Mouse (Mus musculus): ENCODE results near the gene Upf3a. TPM values are rescaled to one million over a fixed set of nuclear protein-coding genes. Genes with fewer than 3 reads are reported as not detected.
"Not testable (repeated sequence)": the region's sequence is repeated elsewhere in the genome, so short reads cannot be mapped to it uniquely, and the experiment has no call there.

Gene Upf3a
- 44.3 and 45.8 TPM in 2 replicates for polyA plus RNA-seq (2015; fragmentation: Nextera tagmentation; extraction: Ambion mirVana)

GRCm38 (mm10) chr8:13785250-13785763, at the start of gene Upf3a:
Gene Upf3a, plus strand, starts transcription at chr8:13785615.
- Histone ChIP-seq H3K4me2 (replicated peaks; ENCODE audit: low read depth, low read length) (peak within 1 kb of the TSS; percentile 56), H3K4me1 (ENCODE audit: insufficient read depth, low read length) (peaks cover 9% of the 10 kb centered on the region), H3K4me3 (ENCODE audit: low read length) (peak within 1 kb of the TSS; percentile 69), H3K9ac (replicated peaks; ENCODE audit: low read length) (peak within 1 kb of the TSS; percentile 98), H3K36me3 (ENCODE audit: insufficient read depth, low read length) (peaks cover 31% of the 10 kb centered on the region), H3K27ac (ENCODE audit: low read length) (peak within 1 kb of the TSS; percentile 97), H3K27me3 (ENCODE audit: insufficient read depth, low read length) (no peaks in the 10 kb centered on the region), H3K9me3 (ENCODE audit: low read length) (no peaks in the 10 kb centered on the region)
- under 1% methylated on average over 46 of the region's 47 CpGs for WGBS
- ATAC-seq (ENCODE audit: low FRiP score, low TSS enrichment), result peak; percentile 95

DNA sequence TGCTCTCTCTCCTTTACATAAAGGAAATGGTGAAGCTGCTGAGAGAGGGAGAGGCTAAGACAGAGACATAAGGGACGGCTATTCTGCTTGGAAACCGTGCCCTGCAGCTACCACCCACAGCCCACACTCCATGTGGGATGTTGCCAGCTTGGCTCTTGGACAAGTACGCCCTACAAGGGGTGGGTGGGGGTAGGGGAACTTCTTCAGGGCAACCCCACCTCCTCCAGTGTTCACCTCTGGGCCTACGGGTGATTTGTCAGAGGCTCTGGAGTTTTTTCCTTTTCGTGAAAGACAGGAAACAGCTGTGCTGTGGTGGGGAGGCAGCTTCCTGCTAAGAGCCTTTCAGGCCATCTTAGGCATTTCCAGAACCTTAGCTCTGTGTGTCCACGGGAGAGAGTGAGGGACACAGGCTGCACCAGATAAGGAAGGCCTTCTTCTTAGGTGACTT, 45.1 kb upstream of the Upf3a start:
- 5% methylated on average over 6 of the region's 6 CpGs for WGBS
- ATAC-seq (ENCODE audit: low FRiP score, low TSS enrichment), result peak; percentile 84

DNA sequence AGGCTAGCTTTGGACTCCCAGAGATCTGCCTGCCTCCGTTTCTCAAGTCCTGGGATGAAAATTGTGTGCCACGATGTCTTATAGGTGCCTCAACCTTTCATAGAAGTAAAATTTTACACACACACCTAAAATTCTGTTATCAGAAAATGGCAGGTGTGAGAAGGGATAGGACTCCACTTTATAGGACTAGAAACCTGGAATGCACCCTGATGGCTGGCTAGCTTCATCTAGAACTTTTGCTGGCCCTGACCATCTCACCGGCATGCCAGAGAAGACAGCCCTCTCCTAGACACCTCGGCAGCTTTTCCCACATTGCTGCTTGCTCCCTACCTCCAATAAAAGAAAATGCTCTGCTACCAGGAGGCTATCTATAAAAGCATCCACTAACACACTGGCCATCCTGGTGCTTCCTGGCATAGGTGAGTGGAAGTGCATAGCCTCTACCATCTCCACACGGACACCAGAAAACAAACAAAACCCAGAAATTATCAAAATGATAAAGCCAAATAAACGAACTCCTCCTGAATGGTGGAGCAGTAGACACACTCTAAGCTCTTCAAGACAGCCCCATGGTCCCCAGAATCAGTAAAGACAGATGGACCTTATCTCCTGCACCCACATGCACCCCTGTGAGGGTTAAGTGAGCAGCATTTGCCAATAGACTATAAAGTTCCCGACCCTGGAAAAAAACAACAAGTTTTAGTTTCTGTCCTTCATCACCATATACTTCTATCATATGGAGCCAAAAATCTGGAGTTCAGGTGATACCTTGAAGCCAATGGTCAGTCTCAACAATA, 44.4 kb upstream of the Upf3a start:
- Histone ChIP-seq H3K4me1 (ENCODE audit: insufficient read depth, low read length) (peaks cover 13% of the 10 kb centered on the region; the same call in 1 of the 2 replicates), H3K9me3 (ENCODE audit: low read length) (no peaks in the 10 kb centered on the region), H3K27ac (ENCODE audit: low read length) (peak overlapping the region; percentile 87), H3K27me3 (ENCODE audit: insufficient read depth, low read length) (no peaks in the 10 kb centered on the region), H3K36me3 (ENCODE audit: insufficient read depth, low read length) (no peaks in the 10 kb centered on the region), H3K4me2 (replicated peaks; ENCODE audit: low read depth, low read length) (peak overlapping the region; percentile 36), H3K9ac (replicated peaks; ENCODE audit: low read length) (no peak overlapping the region), H3K4me3 (ENCODE audit: low read length) (no peak overlapping the region)
- WGBS, result 75% methylated on average over 7 of the region's 7 CpGs
- ATAC-seq (ENCODE audit: low FRiP score, low TSS enrichment), result no peak

More for the DNA sequence above, 45.1 kb upstream of the Upf3a start:
- H3K36me3 ChIP-seq (ENCODE audit: insufficient read depth, low read length), result no peaks in the 10 kb centered on the region
- H3K27me3 ChIP-seq (ENCODE audit: insufficient read depth, low read length), result no peaks in the 10 kb centered on the region
- peak overlapping the region; percentile 87 for H3K27ac ChIP-seq (ENCODE audit: low read length)
- H3K4me1 ChIP-seq (ENCODE audit: insufficient read depth, low read length), result peaks cover 9% of the 10 kb centered on the region; the same call in 1 of the 2 replicates
- peak overlapping the region; percentile 26; the same call in 1 of the 2 replicates for H3K9ac ChIP-seq (replicated peaks; ENCODE audit: low read length)
- H3K4me3 ChIP-seq (ENCODE audit: low read length), result no peak overlapping the region
- no peaks in the 10 kb centered on the region for H3K9me3 ChIP-seq (ENCODE audit: low read length)
- peak overlapping the region; percentile 36 for H3K4me2 ChIP-seq (replicated peaks; ENCODE audit: low read depth, low read length)

GRCm38 (mm10) chr8:13746212-13746611, 39.2 kb upstream of the Upf3a start:
- ATAC-seq (ENCODE audit: low FRiP score, low TSS enrichment); H3K36me3 ChIP-seq (ENCODE audit: insufficient read depth, low read length); H3K27ac ChIP-seq (ENCODE audit: low read length); H3K4me2 ChIP-seq (replicated peaks; ENCODE audit: low read depth, low read length); H3K9ac ChIP-seq (replicated peaks; ENCODE audit: low read length); H3K27me3 ChIP-seq (ENCODE audit: insufficient read depth, low read length); H3K4me3 ChIP-seq (ENCODE audit: low read length); H3K9me3 ChIP-seq (ENCODE audit: low read length): not testable (repeated sequence)
- WGBS, result 89% methylated on average over 5 of the region's 6 CpGs
- H3K4me1 ChIP-seq (ENCODE audit: insufficient read depth, low read length), result peaks cover 16% of the 10 kb centered on the region

DNA sequence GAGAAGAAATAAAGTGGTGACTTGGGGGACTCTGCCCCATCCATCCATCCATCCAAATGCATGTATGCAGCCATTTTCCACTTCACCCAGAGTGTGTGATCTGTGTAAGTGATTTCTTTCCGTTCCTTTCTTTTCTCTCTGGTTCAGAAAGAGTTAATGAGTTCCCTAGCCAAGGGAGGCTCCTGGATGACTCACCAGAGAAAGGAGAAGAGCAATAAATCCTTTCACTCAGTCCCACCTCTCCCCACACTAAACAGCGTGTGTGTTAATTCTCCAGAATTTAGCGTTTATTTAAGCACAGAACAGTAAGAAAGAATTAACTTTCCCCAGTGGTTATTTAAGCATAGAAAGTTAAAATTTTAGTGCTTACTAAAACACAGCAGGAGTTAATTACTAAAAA, 37.8 kb upstream of the Upf3a start:
- H3K4me1 ChIP-seq (ENCODE audit: insufficient read depth, low read length), result peaks cover 16% of the 10 kb centered on the region
- H3K4me2 ChIP-seq (replicated peaks; ENCODE audit: low read depth, low read length), result 0 out of 2 replicates have a peak overlapping the region, but pooled peaks have one; percentile 3
- no peak overlapping the region; the same call in 1 of the 2 replicates for H3K9ac ChIP-seq (replicated peaks; ENCODE audit: low read length)
- peak; percentile 65; the same call in 1 of the 2 replicates for ATAC-seq (ENCODE audit: low FRiP score, low TSS enrichment)
- H3K27ac ChIP-seq (ENCODE audit: low read length), result no peak overlapping the region
- 4% methylated on average over 3 of the region's 3 CpGs for WGBS
- no peaks in the 10 kb centered on the region for H3K36me3 ChIP-seq (ENCODE audit: insufficient read depth, low read length)
- no peaks in the 10 kb centered on the region for H3K27me3 ChIP-seq (ENCODE audit: insufficient read depth, low read length)
- no peaks in the 10 kb centered on the region for H3K9me3 ChIP-seq (ENCODE audit: low read length)
- no peak overlapping the region for H3K4me3 ChIP-seq (ENCODE audit: low read length)

DNA sequence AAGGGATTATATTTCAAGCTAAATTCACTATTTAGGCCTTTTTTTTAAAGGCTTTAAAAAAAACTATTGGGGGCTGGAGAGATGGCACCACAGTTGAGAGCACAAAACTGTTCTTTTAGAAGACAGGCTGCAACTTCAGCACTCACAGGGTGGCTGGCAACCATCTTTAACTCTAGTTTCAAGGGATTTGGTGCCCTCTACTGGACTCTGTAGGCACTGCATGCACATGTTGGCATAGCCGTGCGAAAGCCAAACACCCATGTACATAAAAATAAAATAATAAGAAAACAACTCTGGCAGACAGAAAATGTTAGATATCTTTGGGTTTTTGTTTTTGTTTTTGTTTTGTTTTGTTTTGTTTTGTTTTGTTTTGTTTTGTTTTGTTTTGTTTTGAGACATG, 31.7 kb upstream of the Upf3a start:
- Histone ChIP-seq H3K9ac (replicated peaks; ENCODE audit: low read length) (no peak overlapping the region), H3K4me1 (ENCODE audit: insufficient read depth, low read length) (peaks cover 7% of the 10 kb centered on the region), H3K27ac (ENCODE audit: low read length) (no peak overlapping the region), H3K27me3 (ENCODE audit: insufficient read depth, low read length) (no peaks in the 10 kb centered on the region), H3K9me3 (ENCODE audit: low read length) (no peaks in the 10 kb centered on the region), H3K36me3 (ENCODE audit: insufficient read depth, low read length) (no peaks in the 10 kb centered on the region), H3K4me2 (replicated peaks; ENCODE audit: low read depth, low read length) (no peak overlapping the region), H3K4me3 (ENCODE audit: low read length) (no peak overlapping the region)
- no peak for ATAC-seq (ENCODE audit: low FRiP score, low TSS enrichment)
- WGBS, result 22% methylated on average over 2 of the region's 2 CpGs

DNA sequence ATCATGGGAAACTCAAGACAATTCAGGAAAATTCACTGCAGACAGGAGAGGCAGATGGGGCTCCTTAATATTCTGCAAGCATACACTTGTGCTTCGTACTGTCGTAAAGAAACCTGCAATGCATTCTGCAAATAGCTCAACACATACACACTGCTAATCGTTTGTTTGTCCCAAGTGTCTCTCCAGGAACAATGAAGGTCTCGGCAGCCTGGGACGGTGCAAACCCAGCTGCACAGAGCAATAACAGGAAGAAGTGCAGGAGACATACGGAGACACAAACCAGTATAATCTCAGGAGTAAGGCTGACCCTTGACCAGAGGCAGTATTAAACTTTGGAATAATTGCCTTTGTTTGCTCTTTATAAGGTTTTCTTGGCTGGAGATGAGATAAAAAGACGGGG, 28.9 kb upstream of the Upf3a start:
- no peak for ATAC-seq (ENCODE audit: low FRiP score, low TSS enrichment)
- no peak overlapping the region for H3K27ac ChIP-seq (ENCODE audit: low read length)
- H3K4me3 ChIP-seq (ENCODE audit: low read length), result no peak overlapping the region
- no peaks in the 10 kb centered on the region for H3K27me3 ChIP-seq (ENCODE audit: insufficient read depth, low read length)
- H3K4me2 ChIP-seq (replicated peaks; ENCODE audit: low read depth, low read length), result no peak overlapping the region; the same call in 1 of the 2 replicates
- peaks cover 7% of the 10 kb centered on the region for H3K36me3 ChIP-seq (ENCODE audit: insufficient read depth, low read length)
- H3K9me3 ChIP-seq (ENCODE audit: low read length), result no peaks in the 10 kb centered on the region
- peaks cover 17% of the 10 kb centered on the region for H3K4me1 ChIP-seq (ENCODE audit: insufficient read depth, low read length)
- no peak overlapping the region for H3K9ac ChIP-seq (replicated peaks; ENCODE audit: low read length)
- WGBS, result 52% methylated on average over 7 of the region's 7 CpGs

DNA sequence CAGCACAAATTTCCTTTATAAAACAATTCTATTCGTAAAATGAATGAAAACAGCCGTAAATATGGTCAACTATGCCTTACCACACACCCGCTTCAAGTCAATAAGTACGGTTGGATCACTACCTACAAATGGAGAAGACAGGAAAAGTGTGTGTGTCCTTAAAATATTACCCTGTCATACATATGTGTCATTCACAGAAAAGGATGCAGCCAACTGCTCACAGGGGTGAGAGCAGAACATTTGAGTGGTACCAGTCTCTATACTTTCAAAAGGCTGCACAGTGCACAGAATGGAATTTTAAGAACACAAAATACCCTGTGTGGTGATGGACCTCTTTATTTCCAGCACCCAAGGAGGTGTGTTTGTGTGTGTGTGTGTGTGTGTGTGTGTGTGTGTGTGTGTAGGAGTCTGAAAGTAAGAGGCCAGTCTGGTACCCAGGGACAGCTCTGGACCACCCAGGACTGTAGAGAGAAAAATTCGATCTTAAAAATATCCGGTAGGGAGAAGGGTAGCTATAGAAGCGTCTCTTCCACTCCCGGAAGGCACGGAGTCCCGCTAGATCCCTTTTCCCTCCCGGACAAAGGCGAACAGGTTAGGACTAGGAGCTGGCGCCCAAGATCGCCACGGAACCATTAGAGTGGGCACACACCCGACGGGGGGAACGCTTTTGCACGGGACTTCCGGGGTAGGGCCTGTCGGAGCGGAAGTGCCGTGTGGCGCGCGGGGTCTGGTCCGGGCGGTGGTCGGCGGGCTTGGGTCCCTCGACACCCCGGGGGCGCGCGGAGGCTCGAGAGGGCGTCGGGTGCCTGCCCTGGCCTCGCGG, 28.2 kb upstream of the Upf3a start, which contains the start of gene Cdc16:
Gene Cdc16 (plus strand): TSS at position 695 of the 823 bp plus-strand sequence.
- H3K27ac ChIP-seq (ENCODE audit: low read length), result peak within 1 kb of the TSS; percentile 83
- H3K36me3 ChIP-seq (ENCODE audit: insufficient read depth, low read length), result peaks cover 11% of the 10 kb centered on the region
- peaks cover 17% of the 10 kb centered on the region for H3K4me1 ChIP-seq (ENCODE audit: insufficient read depth, low read length)
- peak within 1 kb of the TSS; percentile 93 for H3K9ac ChIP-seq (replicated peaks; ENCODE audit: low read length)
- peak within 1 kb of the TSS; percentile 70 for H3K4me2 ChIP-seq (replicated peaks; ENCODE audit: low read depth, low read length)
- H3K27me3 ChIP-seq (ENCODE audit: insufficient read depth, low read length), result no peaks in the 10 kb centered on the region
- WGBS, result 9% methylated on average over 32 of the region's 40 CpGs
- H3K4me3 ChIP-seq (ENCODE audit: low read length), result peak within 1 kb of the TSS; percentile 76
- H3K9me3 ChIP-seq (ENCODE audit: low read length), result no peaks in the 10 kb centered on the region
- ATAC-seq (ENCODE audit: low FRiP score, low TSS enrichment), result peak; percentile 97

- Histone ChIP-seq H3K4me1 (ENCODE audit: insufficient read depth, low read length) (peaks cover 17% of the 10 kb centered on the region), H3K4me2 (replicated peaks; ENCODE audit: low read depth, low read length) (peak overlapping the region; percentile 70), H3K36me3 (ENCODE audit: insufficient read depth, low read length) (peaks cover 18% of the 10 kb centered on the region), H3K9ac (replicated peaks; ENCODE audit: low read length) (peak overlapping the region; percentile 93), H3K4me3 (ENCODE audit: low read length) (peak overlapping the region; percentile 76), H3K27me3 (ENCODE audit: insufficient read depth, low read length) (no peaks in the 10 kb centered on the region), H3K9me3 (ENCODE audit: low read length) (no peaks in the 10 kb centered on the region), H3K27ac (ENCODE audit: low read length) (peak overlapping the region; percentile 83)
- WGBS, result under 1% methylated on average over 35 of the region's 38 CpGs
- ATAC-seq (ENCODE audit: low FRiP score, low TSS enrichment), result peak; percentile 82
Observed at GRCm38 (mm10) chr8:13757805-13758727, 27.3 kb upstream of the Upf3a start.

All from kidney, embryonic 16.5 days (tissue).